Mouse (Mus musculus) NIH3T3 (cell line): ENCODE data around the gene 2210016L21Rik.

Experiments
- DNase-seq: peaks from one replicate; pipeline ENCODE4 v3.0.0-alpha.2; 2012; ENCODE audit warnings: low read depth

2210016L21Rik gene

DNA sequence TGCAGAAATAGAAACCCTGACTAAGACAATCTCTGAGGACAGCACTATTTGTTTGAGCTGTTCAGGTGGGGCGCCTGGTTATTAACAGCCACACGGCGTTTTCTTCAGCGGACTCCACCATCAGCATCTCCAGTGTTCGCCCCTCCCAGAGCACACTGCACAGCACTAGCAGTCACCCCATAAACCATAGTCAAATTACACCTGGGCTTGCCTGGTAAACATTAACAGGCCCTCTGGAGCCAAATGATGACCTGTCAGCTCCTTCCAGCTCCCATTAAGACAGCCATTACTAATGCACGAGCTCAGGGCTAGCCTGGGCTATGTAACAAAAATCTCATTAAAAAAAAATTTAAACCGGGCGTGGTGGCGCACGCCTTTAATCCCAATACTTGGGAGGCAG is 3.1 kb downstream of the 2210016L21Rik start:
- DNase-seq, result no peak

DNA sequence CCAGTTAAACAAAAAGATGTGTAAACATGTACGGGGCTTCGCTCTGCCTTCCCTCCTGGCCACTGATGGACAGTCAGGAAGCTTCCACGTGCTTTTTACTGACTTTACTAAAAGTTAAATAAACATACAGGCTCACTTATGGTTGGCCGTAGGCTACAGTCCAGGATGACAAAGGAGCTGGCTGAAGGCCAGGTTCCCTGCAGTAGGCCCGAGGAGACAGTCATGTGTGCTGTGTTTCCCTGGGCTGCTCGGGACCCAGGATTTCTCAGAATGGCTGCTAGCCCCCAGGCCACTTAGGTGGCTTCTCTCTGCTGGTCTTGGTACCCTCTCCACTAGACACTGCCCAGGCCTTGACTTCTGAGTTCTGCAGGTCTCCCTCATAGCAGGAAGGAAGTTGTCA is 6.9 kb downstream of the 2210016L21Rik start:
- peak; percentile 94 for DNase-seq

DNA sequence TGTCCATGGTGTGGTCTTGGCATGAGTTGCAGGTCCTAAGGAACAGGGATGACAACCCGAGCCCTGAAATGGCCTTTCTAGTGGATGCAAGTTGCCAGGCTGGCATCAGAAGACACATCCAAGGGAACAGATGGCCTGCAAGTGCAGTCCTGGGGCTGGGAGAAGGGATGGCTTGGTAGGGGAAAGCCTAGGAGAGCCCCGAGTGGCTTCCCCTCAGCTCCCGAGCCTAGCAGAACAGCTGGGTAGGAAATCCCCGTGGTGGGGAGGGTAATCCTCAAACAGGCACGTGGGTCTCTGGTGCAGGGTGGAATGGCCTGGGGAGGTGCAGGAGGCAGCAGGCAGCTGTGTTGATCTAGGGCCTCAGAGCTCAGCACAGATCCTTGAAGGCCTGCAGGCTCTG is 7.4 kb downstream of the 2210016L21Rik start:
- DNase-seq, result peak; percentile 17

DNA sequence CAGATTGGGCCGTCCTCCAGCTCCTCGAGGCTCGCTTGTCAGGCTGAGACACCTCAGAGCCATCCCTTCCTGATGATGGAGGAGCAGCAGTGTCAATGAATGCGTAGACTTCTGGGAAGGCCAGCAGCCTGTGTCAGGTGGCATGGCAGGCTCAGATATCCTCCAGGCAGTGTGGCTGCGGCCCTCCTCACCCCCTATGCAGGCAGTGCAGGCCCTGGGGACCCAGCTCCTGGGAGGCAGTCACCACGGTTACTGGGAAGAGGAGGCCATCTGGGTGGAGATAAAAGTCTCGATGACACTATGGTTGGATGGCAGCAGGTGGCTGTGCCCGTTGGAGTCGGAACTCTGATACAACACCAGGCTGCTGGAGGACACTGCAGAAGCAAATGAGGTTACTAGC is 7.9 kb downstream of the 2210016L21Rik start:
- DNase-seq, result no peak

GRCm38 (mm10) chr5:114950669-114951068 is 8.7 kb downstream of the 2210016L21Rik start:
- DNase-seq, result no peak

DNA sequence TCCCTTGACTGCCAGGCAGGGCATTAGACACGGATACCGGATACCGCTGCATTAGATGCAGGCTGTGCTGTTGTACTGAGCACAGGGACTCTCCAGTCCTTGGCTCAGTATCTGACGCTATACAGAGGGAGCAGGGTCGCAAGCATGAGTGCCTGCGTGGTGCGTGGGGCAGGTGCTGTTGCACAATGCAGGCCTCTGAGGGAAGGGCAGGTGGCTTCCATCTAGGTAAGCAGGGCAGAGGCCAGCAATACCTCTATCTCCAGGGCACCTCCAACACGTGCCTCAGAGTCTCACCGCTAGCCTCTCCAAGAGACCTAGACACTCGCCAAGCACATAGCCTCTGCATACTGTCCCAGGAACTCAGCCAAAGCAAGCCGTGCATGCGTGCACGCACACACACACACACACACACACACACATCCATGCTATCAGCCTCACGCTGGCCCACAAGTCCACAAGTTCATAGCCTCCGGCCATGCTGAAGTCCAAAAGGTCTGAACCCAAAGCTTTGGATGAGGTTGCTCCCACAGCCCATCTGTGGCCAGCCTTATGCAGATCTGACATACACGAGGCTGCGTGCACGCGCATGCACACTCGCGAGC is 9.4 kb downstream of the 2210016L21Rik start:
- no peak for DNase-seq

DNA sequence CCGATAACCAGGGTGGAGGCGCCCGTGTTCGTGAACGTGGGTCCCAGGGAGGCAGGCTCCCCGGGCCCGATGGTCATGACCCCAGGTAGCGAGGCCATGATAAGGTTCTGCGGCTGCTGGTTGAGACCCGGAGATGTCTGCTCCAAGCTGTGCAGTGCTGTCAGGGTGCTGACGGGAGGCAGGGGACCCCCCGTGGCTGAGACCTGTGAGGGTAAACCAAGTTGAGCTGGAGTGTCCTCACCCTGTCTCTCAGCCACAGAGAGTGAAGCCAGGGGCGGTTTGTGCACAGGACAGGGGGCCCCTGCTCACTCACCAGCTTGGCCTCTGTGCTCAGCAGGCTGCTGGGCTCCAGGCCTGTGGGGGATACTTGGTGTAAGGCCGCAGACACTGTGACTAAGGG is 11.4 kb downstream of the 2210016L21Rik start:
- no peak for DNase-seq

DNA sequence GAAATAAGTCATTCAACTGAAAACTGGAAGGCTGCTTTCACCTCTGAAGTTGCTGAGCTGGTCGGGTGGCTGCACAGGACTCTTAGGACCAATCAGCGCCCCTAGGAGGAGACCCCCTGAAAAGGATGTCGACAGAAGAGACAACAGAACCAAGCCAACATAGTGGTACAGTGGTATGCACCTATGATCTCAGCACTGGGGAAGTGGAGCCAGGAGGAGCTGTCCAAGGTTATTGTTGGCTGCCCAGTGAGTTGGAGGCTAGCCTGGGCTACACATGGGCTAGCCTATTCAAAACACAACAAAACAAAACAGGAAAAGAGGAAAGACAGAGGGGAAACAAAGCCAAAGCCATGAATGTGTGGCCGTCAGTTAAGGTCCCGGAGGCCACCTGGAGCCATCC is 16.1 kb downstream of the 2210016L21Rik start:
- DNase-seq, result no peak

- DNase-seq, result no peak
Observed at GRCm38 (mm10) chr5:114961590-114962360, 19.8 kb downstream of the 2210016L21Rik start.

DNA sequence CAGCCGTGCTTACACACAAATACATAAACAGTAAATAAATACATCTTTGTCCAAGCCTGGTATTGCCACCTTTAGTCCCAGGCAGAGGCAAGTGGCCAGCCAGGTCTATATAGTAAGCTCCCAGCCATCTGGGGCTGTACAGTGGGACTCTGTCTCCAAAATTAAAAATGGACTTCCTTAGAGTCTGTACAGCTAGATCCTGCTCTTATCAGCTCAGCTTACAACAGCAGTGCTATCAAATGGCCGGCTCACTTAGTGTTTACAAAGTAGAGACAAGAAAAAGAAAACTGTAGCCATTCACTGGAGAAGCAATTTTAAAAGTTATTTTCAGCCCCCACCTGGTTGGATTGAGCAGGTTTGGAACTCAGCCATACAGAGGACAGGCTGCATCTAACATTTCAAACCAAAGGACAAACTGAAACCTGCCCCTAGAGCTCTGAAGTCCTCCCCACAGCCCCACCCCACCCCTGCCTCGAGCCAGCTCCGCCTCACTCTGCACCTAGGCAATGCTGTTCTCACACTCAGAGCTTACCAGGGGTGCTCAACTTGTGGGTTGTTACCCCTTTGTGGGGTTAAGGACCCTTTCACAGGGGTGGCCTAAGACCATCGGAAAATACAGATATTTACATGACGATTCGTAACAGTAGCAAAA is 22.5 kb downstream of the 2210016L21Rik start:
- DNase-seq, result no peak

GRCm38 (mm10) chr5:114964967-114965898 is 23.3 kb downstream of the 2210016L21Rik start:
- DNase-seq, result no peak

DNA sequence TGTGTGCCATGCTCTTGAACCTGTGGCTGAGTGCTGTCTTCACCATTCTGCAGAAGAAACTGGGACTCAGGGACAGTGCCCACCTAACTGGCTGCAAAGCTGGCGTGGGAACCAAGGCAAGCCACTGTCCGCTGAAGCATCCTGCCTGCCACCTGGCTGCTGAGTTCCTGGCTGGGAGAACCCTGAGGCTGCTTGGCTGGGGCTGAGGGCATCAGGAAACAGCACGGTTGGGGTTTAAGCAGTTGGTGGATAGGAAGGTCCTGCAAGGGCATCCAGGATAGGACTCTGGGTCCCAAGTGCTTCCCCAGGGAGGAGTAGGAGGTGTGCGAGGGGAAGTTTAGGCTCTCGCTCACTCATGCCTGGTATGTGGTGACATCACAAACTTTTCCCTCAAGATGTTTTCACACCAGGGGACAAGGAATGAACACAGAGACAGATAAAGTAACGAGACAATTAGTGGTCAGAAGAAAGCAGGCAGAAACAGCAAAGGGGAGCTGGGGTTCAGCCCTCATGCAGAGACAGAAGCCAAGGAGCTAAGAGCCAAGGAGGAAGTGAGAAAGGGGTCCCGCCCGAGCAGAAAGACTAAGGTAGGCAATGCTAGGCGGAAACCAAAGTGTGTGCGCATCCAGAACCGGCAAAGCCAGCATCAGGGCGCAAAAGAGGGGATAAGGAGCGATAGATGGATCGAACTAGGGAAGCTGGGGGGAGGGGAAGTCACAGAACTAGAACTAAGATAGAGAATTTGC is 25.7 kb downstream of the 2210016L21Rik start:
- DNase-seq, result no peak

- no peak for DNase-seq
Observed at GRCm38 (mm10) chr5:114968651-114969050, 26.7 kb downstream of the 2210016L21Rik start.

GRCm38 (mm10) chr5:114969064-114969463 is 27.1 kb downstream of the 2210016L21Rik start:
- DNase-seq, result no peak

DNA sequence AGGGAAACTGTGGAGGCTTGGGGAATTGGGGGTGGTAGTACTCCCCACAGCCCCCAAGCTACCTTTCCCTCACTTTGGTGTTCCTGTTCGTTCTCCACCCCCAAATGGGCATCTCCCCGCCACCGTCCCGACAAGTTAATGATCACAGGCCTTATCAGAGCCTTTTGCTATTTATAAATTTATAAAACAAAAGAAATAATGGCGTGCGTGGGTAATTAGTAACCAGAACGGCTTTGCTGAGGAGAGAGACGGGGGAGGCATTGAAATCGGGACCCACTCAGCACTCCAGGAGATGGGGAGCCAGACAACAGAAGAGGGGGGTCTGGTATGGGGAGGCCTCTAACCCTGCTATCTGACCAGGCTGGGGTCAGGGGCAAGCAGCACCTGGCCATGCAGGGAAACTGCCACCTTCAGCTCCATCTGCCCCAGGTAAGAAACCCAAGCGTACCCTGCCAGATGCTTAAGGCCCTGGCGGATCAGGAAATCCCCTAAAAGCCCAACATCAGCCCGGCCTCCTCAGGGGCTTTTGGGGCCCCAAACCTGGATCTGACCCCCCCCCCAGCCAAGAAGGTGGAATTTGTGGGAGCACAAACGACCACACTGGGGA is 27.8 kb downstream of the 2210016L21Rik start:
- DNase-seq, result no peak

DNA sequence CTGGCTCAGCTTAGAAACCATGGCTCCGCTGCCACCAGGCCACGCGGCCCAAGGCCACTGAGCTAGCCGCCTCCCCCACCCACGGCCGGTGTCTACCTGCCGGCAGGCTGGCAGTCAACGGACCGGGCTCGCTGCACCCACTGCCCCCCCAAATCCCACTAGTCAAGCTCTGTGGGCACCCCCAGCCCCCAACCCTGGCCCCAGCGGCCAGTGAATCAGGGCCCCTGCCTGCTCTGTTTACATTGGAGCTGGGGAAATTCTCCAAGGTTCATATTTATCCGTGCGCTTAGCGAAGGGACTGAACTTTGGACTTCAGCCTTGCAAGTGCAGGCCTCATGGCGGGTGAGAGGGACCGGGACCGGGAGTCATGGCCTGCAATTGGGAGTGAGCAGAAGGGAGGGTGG is 28.9 kb downstream of the 2210016L21Rik start, which contains the start of gene Hnf1a:
TSS of gene Hnf1a (minus strand) at position 271 of the 404 bp plus-strand sequence.
- no peak for DNase-seq

DNA sequence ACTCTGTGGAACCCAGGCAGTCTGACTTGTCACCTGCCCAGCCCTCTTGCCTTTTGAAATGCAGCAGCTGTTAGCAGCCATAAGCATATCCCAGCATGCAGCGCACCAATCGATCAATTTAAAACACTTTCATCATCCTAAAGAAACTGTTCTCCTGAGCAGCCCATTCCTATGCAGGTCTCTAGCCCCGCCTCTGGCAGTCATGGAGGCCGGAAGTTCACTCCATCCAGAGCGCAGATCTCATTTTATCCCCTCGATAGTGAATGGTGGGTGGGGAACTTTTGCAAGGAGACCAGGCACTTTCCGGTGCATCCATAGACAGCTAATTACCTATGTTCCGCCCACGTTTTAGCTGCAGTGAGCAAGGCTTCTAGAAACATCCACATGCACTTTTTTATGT is 30.2 kb downstream of the 2210016L21Rik start:
- DNase-seq, result no peak

DNA sequence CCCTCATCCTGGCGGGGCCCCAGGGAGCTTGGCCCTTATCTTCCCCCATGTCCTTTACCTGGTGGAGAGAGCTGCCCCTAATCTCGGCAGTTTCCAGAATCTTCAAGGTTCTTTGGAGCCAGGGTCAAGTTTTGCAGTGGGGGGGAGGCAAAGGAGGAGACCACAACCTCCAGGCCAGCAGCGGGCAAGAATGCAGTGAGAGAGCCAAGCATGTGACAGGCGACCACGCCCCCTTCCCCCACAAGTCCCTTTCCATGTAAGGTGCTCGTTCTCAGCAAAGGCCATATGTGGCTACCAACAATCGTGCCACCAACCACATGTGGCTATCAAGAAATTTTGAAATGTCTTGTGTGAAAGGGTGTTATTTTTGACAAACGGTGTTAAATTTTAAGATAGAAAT is 31.2 kb downstream of the 2210016L21Rik start:
- DNase-seq, result no peak

- DNase-seq, result no peak
Observed at GRCm38 (mm10) chr5:114976935-114977334, 35.0 kb downstream of the 2210016L21Rik start.

DNA sequence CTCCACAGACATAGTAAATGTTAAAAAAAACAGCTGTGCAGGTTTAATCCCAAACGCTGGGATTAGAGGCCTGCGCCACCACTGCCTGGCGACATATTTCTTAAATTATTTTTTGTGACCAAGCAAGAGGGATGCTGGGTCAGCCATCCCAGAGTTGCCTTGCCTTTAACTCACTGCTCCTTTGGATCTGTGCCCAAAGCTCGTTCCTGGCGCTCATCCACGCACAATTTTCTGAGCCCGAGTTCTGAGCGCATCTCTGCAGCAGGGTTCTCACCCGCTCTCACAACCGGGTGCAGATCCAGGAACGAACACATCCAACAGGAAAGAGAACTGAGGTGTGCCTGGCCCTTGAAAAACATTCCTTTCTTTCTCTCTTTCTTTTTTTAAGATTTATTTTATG is 36.5 kb downstream of the 2210016L21Rik start:
- peak; percentile 47 for DNase-seq

DNA sequence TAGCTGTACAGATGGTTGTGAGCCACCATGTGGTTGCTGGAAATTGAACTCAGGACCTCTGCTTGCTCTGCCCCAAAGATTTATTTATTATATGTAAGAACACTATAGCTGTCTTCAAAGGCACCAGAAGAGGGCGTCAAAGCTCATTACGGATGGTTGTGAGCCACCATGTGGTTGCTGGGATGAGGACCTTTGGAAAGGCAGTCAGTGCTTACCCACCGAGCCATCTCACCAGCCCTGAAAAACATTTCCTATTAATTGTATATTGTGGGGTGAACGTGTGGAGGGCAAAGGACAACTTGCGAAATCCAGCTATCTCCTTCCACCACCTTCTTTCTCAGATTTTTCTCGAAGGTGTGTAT is 36.9 kb downstream of the 2210016L21Rik start:
- DNase-seq, result peak; percentile 83
